Mouse (Mus musculus): ENCODE data around the gene Neurod6. TPM values are rescaled to one million over a fixed set of nuclear protein-coding genes. Genes with fewer than 3 reads are reported as not detected.

Gene Neurod6
- total and polyA plus RNA-seq, 2 experiments: not detected

GRCm38 (mm10) chr6:55646111-55646823, 34.8 kb downstream of the Neurod6 start:
- Histone ChIP-seq H3K36me3 (ENCODE audit: control insufficient read depth, insufficient read depth, low read length) (no peaks in the 10 kb centered on the region), H3K27me3 (ENCODE audit: control insufficient read depth, insufficient read depth, low read length) (no peaks in the 10 kb centered on the region), H3K27ac (replicated peaks; ENCODE audit: insufficient read depth, low read depth, low read length) (no peak overlapping the region), H3K4me3 (ENCODE audit: insufficient read depth, low read depth, low read length) (no peak overlapping the region), H3K4me1 (ENCODE audit: control insufficient read depth, insufficient read depth, low read length) (no peaks in the 10 kb centered on the region), H3K79me2 (ENCODE audit: control insufficient read depth, insufficient read depth, low read length) (no peaks in the 10 kb centered on the region), H3K9ac (ENCODE audit: low read depth, low read length) (no peak overlapping the region)
- 71% methylated on average over 14 of the region's 14 CpGs for WGBS
- TF ChIP-seq CTCF (IDR thresholded peaks at IDR 0.05; ENCODE audit: low read depth, low read length) (no peak), POLR2A (IDR thresholded peaks at IDR 0.05; ENCODE audit: extremely low read depth, insufficient read depth, low read length) (no peak)
- no peak for DNase-seq (ENCODE audit: extremely low read depth, low read depth, low spot score)

GRCm38 (mm10) chr6:55634662-55635061, 46.4 kb downstream of the Neurod6 start:
- Histone ChIP-seq H3K27me3 (ENCODE audit: control insufficient read depth, insufficient read depth, low read length) (no peaks in the 10 kb centered on the region), H3K36me3 (ENCODE audit: control insufficient read depth, insufficient read depth, low read length) (no peaks in the 10 kb centered on the region), H3K4me3 (ENCODE audit: insufficient read depth, low read depth, low read length) (no peak overlapping the region), H3K4me1 (ENCODE audit: control insufficient read depth, insufficient read depth, low read length) (no peaks in the 10 kb centered on the region), H3K27ac (replicated peaks; ENCODE audit: insufficient read depth, low read depth, low read length) (no peak overlapping the region), H3K9ac (ENCODE audit: low read depth, low read length) (no peak overlapping the region), H3K79me2 (ENCODE audit: control insufficient read depth, insufficient read depth, low read length) (no peaks in the 10 kb centered on the region)
- TF ChIP-seq POLR2A (IDR thresholded peaks at IDR 0.05; ENCODE audit: extremely low read depth, insufficient read depth, low read length): no peak
- TF ChIP-seq CTCF (IDR thresholded peaks at IDR 0.05; ENCODE audit: low read depth, low read length): no peak
- 39% methylated on average over 1 of the region's 1 CpGs for WGBS
- DNase-seq (ENCODE audit: extremely low read depth, low read depth, low spot score): no peak

Other genes starting within 250 kb of the Neurod6 start
- 0.74 and 2.3 TPM in 2 replicates for gene Adcyap1r1, start 229.3 kb downstream of the Neurod6 start, total RNA-seq (2014; rRNA removed)
- gene Adcyap1r1, start 229.3 kb downstream of the Neurod6 start, polyA plus RNA-seq (2012; rRNA removed): 0.75 and 0.78 TPM in 2 replicates
- not detected in 2 replicates for gene Itprid1, start 155.6 kb upstream of the Neurod6 start, total RNA-seq (2014; rRNA removed)
- gene Itprid1, start 155.6 kb upstream of the Neurod6 start, polyA plus RNA-seq (2012; rRNA removed): not detected in 2 replicates